Mouse (Mus musculus) adrenal gland, postnatal 14 days (tissue): ENCODE measurements around the gene Fam160a1. TPM values are rescaled to one million over a fixed set of nuclear protein-coding genes. Genes with fewer than 3 reads are reported as not detected.

ENCODE experiments used
- DNase-seq: peaks from one replicate; pipeline ENCODE4 v3.0.0; 2021; ENCODE audit warnings: mixed read lengths
- total RNA-seq: library from RNA; stranded (reverse); gene quantifications from 2 replicates; pipeline ENCODE4 v1.2.3, GENCODE M21; 2021

Fam160a1 gene
- total RNA-seq, 1 experiment from 2014 or later: 5.9 TPM

DNA sequence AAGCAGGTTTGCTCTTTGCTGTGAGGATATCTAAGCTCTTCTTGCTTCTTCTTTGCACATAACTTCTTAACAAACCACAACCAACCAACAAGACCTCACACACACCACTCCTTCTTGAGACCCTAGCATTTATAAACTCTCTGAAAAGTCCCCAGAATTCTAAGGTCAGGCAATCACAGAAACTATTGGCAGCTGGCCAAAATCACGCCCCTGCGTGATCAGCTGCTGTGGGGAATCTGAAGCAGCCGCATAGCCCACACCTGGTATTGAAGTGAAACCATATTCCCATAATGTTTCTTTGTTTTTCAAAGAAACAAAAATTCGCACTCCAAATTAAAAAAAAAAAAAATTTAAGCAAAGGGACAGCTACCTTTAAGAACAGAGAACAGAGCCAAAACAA is 71.0 kb downstream of the Fam160a1 start:
- DNase-seq: peak; percentile 6

DNA sequence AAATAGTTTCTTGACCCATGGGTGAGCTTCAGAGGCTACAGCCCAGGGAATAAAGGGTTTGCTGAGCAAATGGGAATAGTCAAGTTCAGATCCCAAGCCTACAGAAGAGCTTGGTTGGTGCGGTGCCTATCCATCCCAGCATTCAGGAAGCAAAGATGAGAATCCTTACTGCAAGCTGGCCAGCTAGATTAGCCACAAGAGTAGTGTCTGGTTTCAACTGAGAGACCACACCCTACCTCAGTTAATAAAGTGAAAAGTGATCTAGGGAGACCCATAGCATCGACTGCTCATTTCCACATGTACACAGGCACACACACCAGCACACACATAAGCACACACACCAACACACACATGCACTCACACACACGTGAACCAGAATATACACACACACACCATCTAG is 75.3 kb downstream of the Fam160a1 start:
- DNase-seq: no peak

DNA sequence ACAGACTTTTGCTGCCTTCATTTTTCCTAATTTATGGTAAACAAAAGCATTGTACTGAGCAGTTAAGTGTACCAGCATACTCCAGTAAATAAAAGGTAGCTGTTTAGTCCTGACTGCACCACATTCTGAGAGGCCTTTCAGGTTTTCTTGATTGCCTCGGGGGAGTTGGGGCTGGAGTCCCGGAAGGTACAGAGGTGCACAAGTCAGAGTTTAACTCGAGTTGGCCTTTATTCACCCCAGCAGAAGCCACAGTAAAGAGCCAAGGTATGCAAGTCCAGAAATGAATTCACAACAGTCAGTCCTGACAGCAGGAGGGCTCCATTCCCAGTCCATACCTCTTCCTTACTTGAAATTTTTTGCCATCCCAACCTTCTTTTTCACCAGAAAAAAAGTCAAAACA is 78.5 kb downstream of the Fam160a1 start:
- DNase-seq: no peak

DNA sequence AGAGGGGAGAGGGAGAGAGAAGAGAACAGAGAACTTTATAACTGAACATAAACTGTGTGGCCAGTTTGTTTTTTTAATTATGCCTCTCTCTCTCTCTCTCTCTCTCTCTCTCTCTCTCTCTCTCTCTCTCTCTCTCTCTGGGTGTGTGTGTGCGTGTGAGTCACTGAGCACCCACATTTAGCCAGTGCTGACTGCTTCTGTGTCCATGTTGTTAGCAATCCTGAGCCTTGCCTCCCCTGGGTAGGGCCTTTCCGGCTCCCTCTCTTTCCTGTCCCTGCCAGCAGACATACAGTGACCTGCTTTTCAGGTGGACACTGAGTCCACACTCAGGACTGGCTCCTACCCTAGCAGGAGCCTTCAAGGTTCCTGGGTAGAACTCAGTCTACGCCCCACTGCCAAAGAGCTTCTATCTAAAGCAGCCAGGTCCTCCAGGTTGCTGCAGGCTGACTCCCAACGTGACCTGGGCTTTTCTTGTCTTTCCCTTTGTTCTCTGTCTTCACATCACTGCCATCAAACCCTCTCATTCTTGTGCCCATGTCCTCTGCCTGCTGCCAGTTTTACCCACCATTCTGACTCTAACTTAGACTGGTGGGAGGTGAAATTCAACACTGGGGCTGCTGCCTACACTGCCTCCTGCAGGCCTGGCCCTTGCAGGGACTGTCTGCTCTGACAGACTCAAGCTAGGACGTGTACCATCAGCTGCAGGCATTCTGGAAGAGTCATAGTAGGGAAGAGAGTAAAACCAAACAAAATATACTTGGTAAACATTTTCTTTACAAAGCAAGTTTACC is 83.0 kb downstream of the Fam160a1 start:
- DNase-seq: no peak

DNA sequence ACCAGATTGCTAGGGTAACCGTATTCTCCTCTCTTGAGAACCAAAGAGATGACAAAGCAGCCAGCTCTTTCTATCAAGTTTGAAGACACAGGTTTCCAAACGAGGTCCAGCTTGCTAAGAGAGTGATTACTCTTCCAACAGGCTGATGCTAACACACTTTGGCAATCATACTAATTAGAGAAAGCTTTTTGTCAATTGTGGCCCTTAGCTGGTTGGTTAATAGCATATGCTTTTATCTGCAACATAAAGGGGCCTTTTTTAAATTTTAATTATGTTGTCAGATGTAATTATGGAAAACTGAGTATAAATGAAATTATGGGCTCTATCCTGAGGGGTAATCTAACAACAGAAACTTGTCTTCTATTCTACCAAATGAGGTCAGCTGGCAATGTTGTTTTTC is 89.9 kb downstream of the Fam160a1 start:
- DNase-seq: no peak

DNA sequence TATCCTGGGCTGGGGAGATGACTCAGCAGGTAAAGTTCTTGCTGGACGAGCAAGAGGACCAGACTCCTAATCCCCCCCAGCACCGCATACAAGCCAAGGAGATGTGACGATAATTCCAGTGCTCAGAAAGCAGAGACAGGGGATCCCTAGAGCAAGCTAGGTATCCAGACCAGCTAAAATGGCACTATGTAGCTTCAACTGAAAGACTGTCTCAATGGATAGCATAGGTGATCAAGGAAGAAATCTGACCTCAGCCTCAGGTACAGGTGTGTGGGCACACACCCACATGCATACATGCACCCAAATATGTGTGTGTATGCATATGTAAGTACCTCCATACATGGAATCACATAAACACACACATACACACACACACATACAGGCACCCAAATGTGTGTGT is 91.1 kb downstream of the Fam160a1 start:
- DNase-seq: no peak

DNA sequence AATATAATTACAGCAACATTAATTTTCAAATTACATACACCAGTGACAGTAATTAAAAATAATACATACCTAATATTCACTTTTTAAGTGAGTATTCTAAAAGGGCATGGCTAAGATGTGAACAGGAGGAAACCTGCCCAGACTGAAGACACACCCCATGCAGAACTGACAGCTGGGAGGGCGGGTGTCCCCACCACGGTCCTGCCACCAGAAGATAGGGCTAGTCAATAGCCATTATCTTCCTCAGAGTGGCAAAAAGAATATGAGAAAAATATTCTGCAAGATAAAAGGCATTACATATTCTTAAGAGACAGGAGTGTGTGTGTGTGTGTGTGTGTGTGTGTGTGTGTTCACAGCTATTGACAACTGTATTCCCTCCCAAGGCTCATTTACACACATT is 92.0 kb downstream of the Fam160a1 start:
- DNase-seq: no peak

DNA sequence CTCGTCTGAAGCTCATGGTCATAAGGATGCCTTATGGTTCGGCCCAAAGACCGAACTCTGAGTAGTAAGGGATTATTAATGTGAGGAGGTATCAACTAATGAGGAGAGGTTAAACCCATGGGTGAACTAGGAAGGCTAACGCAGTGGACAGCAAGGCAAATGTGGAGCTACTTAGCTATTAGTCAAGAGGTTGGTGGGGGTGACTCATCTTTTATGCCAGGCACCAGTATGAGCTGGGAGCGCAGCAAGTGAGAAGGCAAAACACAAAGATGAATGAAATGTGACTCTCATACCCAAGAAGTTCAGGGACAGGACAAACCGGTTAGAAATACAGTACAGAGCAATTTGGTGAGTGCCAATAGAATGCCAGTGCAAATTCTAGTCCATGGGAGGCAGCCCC is 94.5 kb downstream of the Fam160a1 start:
- peak; percentile 34 for DNase-seq

DNA sequence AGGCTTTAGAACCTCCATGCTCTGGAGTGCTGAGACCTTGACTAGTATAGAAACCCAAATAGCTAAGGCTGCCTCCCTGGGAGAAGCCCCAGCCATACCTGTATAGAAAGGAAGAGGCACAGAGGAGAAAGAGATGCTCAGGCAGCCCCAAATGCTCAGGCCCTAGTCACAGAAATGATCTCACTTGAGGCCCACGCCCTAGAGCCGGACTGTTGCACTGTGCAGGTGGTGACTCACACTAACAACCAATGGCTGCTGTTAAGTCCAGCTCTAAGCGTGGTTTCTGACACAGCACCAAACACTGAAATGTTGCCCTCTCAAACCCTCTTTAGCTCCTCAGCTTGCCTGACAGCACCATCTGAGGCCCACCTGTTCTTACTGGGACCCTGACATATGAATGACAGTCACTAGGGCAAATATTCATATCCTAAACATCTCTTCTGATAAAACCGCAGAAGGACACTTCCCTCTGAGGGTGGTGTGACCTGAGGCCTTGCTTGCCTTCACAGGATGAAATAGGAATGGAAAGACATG is 101.3 kb downstream of the Fam160a1 start:
- DNase-seq: no peak

DNA sequence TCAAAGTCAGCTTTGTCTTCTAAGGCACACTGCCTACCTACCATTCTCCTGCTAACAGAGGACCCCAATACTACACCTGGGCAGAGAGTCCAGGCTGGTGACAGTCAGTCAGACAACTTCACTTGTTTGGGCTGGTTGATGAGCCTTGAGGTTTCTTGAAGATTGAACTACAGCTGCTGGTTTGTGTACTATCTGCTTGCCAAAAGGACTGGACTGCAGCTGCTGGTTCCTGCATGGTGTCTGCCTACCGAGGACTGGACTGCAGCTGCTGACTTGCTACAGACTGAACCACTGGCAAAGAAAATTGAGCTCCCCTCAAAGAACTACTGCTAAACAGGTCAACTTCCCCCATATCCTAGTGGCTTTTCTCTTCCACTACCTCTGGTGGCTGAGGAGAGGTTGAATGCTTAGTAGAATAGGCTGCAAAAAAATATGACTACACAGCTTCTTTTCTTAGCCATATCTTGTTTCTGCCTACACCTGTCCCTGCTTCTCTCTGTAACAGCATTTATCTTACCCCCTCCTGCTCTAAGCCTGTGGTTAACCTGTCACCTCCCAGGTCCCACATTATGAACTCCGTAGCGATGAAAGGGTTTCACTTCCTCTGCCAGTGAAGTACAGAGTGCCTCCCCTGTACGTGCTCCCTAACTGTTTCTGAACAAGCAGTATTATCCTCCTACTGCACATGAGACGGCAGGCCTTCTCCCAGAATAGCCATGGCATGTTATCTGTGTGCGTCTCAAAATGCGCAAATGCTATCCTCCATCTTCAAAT is 103.0 kb downstream of the Fam160a1 start:
- no peak for DNase-seq

DNA sequence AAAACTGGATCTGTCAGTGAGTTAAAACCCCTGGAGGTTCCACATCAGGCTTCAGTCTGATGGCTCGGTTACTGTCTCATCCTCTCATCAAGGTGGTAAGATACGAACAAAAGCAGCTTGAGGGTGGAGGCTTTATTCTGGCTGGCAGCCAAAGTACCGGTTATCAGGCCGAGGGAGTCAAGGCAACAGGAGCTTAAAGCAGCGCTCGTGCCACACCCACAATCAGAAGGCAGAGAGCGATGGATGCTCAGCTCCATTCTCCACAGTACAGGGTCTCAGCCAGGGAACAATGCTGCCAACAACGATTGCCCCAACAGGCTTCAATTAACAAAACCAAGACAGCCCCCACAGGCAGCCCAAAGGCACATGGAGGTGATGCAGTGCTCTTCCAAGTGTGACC is 106.4 kb downstream of the Fam160a1 start:
- no peak for DNase-seq

DNA sequence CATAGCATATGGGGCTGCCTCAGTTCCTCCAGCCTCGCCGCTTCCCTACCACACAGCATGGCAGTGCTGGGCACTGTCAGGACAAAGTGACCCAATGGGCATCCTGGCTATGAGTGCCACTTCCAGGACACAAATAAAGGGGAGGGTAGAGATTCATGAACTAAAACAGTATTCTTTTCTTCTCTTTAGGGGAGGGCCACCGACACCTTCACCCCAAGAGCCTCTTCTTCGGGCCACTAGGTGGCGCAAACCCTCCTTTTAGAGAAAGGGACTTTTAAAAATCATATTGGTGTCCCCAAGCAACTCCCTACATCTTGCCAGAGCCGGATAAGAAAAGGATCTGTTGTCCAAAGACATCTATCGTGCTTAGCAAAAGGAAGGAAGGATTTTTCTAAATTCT is 109.7 kb downstream of the Fam160a1 start:
- DNase-seq: peak; percentile 73

DNA sequence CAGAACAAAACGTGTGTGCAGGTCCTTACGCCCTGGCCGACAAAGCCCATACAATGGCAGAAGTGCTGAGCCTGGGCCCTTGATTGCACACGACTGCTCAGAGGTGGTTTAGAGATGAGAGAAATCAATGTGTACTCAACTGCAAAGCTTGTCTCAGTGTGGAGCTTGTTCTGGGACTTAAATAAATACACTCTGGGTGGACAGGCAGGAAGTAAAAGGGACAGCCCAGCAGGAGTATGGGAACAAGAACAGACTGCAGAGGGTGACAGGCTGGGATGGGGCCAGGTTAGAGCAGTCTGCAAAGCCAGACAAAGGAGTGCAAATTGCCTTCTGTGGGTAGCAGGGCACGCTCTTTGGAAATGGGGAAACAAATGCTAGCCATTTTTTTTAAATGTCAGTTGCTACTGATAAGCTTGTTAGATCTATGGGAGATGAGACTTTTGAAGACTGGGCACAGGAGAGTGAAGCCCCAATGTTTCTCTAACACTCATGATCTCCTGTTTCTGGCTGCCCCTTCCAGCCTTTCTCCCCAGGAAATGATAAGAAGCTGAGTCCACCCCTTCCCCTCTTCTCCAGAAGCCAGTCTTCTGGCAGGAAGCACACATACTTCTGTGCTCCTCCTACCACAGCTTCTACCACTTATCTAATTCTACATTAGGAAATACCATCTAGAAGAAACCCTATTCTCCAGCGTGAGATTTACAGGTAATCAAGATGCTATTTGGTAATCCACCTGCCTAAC is 113.8 kb downstream of the Fam160a1 start:
- DNase-seq: no peak

DNA sequence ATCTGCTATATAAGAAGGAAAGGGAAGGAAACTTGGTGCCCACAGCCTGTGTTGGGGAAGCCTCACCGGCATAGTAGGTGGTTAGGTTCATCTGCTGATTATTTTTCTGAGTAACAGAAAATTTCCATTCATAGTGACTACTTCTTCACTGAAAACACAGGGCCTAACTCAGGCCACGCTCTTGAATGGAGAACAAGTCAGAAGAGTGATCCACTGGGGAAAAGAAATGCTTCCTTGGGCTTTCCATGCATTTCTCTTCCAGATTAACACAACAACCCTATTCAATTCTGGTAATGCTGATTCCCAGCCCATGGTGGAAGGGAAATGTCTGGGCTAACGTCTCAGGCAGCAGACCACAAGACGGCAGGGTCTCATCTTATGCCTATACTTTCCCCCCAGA is 118.6 kb downstream of the Fam160a1 start:
- no peak for DNase-seq

DNA sequence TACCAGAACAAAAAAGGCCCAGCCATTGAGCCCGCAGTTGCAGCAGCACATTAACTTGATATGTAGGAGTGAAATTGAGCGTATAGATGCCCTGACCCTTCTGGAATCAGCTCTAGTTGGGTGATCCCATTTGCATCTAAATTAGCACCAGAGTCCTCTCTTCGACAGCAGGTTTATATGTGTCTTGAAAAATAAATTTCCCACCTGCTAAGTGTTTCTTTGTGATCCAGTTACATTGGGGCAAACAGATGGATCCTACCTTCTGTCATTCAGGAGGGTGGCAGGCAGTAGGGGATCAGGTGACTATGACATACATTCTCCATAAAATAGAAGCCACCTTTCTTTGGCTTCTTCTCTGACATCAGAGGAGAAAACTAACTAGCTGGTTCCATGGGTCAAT is 122.0 kb downstream of the Fam160a1 start:
- no peak for DNase-seq

DNA sequence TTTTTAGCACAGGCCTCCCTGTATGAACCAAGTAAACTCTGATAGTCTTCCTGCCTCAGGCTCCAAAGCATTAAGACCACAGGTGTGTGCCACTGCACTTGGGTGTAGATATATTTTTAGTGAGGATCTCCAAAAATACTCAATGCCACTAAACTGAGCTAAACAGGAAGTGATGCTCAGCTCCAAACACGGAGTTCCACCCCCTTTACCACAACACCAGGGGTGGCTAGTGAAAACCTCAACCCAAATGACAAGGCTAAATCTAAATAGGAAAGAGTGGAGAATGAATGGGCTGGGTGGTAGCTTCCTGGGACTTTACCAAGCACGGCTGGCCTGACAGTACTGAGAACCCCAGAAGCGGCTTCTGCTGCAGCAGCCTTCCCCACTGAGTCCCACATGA is 124.1 kb downstream of the Fam160a1 start:
- no peak for DNase-seq

DNA sequence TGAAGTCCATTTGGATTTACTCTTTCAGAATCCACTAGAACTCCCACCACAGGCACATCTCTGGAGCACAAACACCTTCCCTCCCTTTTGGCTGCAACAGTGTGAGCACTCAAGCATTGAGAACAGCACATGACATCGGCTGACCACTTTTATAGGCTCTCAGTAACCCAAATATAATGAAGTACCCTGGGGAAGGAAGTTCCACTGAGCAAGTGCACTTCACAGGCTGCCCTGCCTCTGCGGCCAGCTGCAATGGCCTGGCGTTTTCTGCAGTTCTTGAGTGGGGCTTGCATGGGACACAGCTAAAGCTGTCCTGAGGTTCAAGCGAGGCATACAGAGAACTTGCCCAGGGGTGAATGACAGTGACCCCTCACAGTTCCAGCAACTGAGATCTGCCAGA is 126.0 kb downstream of the Fam160a1 start:
- no peak for DNase-seq

DNA sequence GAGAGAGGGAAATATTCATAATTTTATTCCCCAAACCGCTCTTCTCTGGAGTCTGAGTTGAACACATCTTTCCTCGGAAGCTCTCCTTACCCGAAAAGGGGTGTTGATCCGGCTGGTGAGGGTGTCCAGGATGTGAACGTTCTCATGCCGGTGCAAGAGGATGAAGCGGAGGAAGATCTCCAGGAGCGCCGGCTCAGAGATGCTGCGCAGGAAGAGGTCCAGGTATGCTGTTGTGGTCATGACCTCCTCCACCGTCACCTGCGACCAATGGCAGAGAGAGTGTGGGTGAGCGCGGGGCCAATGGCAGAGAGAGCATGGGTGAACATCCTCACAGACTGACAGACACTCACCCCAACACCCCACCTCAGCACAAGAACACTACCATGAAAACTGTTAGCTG is 128.8 kb downstream of the Fam160a1 start:
- no peak for DNase-seq

DNA sequence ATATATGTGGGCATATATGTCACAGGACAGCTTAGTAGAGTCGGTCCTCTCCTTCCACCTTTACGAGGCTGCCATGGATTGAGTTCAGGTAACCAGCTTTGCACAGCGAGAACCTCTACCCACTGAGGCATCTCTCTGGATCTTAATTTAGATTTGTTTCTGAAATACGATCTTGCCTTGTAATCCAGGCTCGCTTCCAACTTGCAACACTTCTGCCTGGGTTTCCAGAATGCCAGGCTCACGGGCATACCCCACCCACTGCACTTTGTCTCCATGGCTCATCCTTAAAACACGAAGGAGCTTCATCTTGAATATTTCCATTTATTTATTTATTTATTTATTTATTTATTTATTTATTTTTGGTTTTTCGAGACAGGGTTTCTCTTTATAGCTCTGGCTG is 131.8 kb downstream of the Fam160a1 start:
- DNase-seq: no peak

DNA sequence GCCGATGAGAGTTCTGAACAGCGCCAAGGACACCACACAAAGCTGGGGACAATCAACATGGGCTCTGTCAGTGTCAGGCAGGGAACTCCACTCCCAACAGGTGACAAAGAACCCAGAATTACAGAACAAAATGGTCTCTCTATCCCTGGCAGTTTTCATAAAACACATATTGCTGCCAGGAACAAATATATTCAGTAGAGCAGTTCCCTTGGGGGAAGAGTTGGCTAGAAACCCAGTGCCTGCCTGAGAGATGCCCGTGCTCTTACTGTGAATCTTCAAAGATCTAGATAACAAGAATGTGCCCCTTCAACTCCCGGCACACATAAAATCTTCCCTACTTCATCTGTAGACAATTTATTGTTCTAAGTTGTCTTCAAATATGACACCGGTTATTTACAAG is 133.5 kb downstream of the Fam160a1 start:
- no peak for DNase-seq

DNA sequence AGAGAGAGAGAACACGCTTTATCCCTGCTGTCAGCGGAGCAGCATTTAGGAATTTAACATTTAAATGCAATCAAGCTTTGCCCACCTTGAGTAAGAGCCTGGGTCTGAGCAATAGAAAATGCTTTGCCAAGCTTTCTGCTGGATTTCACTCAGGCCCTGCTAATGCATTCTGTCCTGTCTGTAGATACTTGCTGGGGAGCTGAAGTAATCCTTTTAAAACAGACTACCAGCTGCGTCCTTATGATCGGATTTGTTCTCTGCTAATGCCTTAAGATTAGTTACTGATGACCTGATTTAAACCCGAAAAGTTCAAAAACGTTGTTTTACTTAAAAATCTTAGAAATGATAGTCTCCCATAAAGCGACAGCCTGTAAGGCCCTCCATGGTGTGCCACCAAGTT is 136.0 kb downstream of the Fam160a1 start:
- no peak for DNase-seq

DNA sequence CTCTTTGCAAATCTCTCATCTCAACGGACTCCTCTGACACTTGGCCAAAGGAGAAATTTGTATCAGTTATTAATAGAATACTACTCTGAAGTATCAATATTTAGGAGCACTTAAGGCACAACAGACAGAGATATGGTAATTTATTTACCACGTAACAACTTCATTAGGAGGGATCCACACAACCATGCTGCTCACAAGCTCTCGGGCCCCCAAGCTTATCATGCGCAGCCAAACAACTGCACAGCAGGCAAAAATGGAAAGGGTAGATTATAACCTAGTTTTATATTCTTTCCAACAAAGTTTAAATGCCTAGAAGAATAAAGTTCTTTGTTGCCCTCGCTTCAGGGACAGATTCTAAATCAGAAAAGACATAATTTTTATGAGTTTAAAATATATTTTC is 137.1 kb downstream of the Fam160a1 start:
- no peak for DNase-seq
